Mouse (Mus musculus) spleen, postnatal 36 days (tissue): Measurements from ENCODE around the gene Depdc1b.

Experiments
- DNase-seq, 2 experiments: peaks; one replicate each; pipeline ENCODE4 v3.0.0; 2022; ENCODE audit warnings: low spot score in 2 of 2, mixed read lengths in 1 of 2

Depdc1b gene

GRCm38 (mm10) chr13:108439012-108439411 lies 122.9 kb downstream of the Depdc1b start:
- DNase-seq, result no peak

- DNase-seq, result no peak
Measured at GRCm38 (mm10) chr13:108448348-108448931, 132.3 kb downstream of the Depdc1b start.

GRCm38 (mm10) chr13:108449116-108450097 lies 133.3 kb downstream of the Depdc1b start, which contains the start of gene Pde4d:
Gene Pde4d, plus strand, starts transcription at chr13:108449948.
- DNase-seq, result no peak

GRCm38 (mm10) chr13:108451122-108451521 lies 135.0 kb downstream of the Depdc1b start:
- DNase-seq, result no peak

GRCm38 (mm10) chr13:108453064-108453919 lies 137.2 kb downstream of the Depdc1b start:
- no peak for DNase-seq
